Mouse (Mus musculus) kidney, adult 2 months (tissue): Measurements from ENCODE around the gene Suox.

Experiments
- CTCF ChIP-seq: fragments of 200-500 bp; conservative IDR thresholded peaks from 2 replicates; pipeline ENCODE4 v1.5.1; 2011; ENCODE audit warnings: low read depth, mild to moderate bottlenecking, control low read depth, low read length, moderate library complexity, mixed read lengths; ENCODE audit not compliant: insufficient read depth, insufficient read length
- POLR2A ChIP-seq: fragments of 200-500 bp; IDR thresholded peaks from one replicate; pipeline ENCODE4 v1.6.1; 2011; ENCODE audit warnings: low read depth, low read length, control low read depth

- TF ChIP-seq POLR2A (no peak), CTCF (no peak)
Observed at GRCm38 (mm10) chr10:128646139-128647089, 27.5 kb downstream of the Suox start.
